Mouse (Mus musculus) kidney, embryonic 15.5 days (tissue): ENCODE data around the gene Atp6v1g2. TPM values are rescaled to one million over a fixed set of nuclear protein-coding genes. Genes with fewer than 3 reads are reported as not detected.

Source experiments
- ATAC-seq: fragments of 200-750 bp; cut with Nextera tagmentation; replicated peaks from 2 replicates; pipeline ENCODE4 v1.8.0; 2017; ENCODE audit warnings: moderate TSS enrichment; ENCODE audit not compliant: low FRiP score
- H3K27ac ChIP-seq: fragments of 300-500 bp; sonication (generic); 2 replicates; pipeline ENCODE4 v1.5.1; 2015; ENCODE audit warnings: mild to moderate bottlenecking, inconsistent platforms
- H3K27me3 ChIP-seq: fragments of 300-500 bp; sonication (generic); 2 replicates; pipeline ENCODE4 v1.6.1; 2015; ENCODE audit warnings: inconsistent platforms
- H3K36me3 ChIP-seq: fragments of 300-500 bp; sonication (generic); 2 replicates; pipeline ENCODE4 v1.6.1; 2015; ENCODE audit warnings: inconsistent platforms
- H3K4me1 ChIP-seq: fragments of 300-500 bp; sonication (generic); 2 replicates; pipeline ENCODE4 v1.6.1; 2015; ENCODE audit warnings: inconsistent platforms
- H3K4me2 ChIP-seq: fragments of 300-500 bp; sonication (generic); 2 replicates; pipeline ENCODE4 v1.6.1; 2015; ENCODE audit warnings: moderate library complexity, mild to moderate bottlenecking, inconsistent platforms
- H3K4me3 ChIP-seq: fragments of 300-500 bp; sonication (generic); replicated peaks from 2 replicates; pipeline ENCODE4 v1.5.1; 2015; ENCODE audit warnings: mild to moderate bottlenecking, inconsistent platforms
- H3K9ac ChIP-seq: fragments of 300-500 bp; sonication (generic); 2 replicates; pipeline ENCODE4 v1.6.1; 2015; ENCODE audit warnings: mild to moderate bottlenecking, inconsistent platforms
- H3K9me3 ChIP-seq: fragments of 300-500 bp; sonication (generic); replicated peaks from 2 replicates; pipeline ENCODE4 v1.6.1; 2016; ENCODE audit warnings: inconsistent platforms
- WGBS: fragments of 180-500 bp; shearing (Covaris S2); methylation state at CpG from one replicate; pipeline ENCODE4 v1.1.7; 2015; ENCODE audit warnings: mixed read lengths; 5-methylcytosine and 5-hydroxymethylcytosine counted together
- polyA plus RNA-seq: library from polyadenylated mRNA; unstranded; fragments of >200 nt; fragmentation: Nextera tagmentation; extraction: Ambion mirVana; gene quantifications from 2 replicates; pipeline ENCODE4 v1.2.1, GENCODE M21; 2015

Atp6v1g2 gene
- polyA plus RNA-seq, 1 experiment from 2014 or later: 6.4 TPM

- Histone ChIP-seq H3K4me2 (no peak overlapping the region), H3K27ac (no peak overlapping the region), H3K36me3 (peaks cover 71% of the 10 kb centered on the region), H3K9me3 (no peaks in the 10 kb centered on the region), H3K9ac (no peak overlapping the region), H3K4me1 (peaks cover 24% of the 10 kb centered on the region), H3K4me3 (no peak overlapping the region), H3K27me3 (peaks cover under 1% of the 10 kb centered on the region; the same call in 1 of the 2 replicates)
- no peak for ATAC-seq
- WGBS: 87% methylated on average over 5 of the region's 5 CpGs
These were observed 18.5 kb downstream of the Atp6v1g2 start for GRCm38 (mm10) chr17:35251981-35252380.

GRCm38 (mm10) chr17:35252619-35253292 lies 19.3 kb downstream of the Atp6v1g2 start:
- WGBS: 80% methylated on average over 18 of the region's 18 CpGs
- ATAC-seq: no peak
- Histone ChIP-seq H3K4me1 (peaks cover 20% of the 10 kb centered on the region), H3K27me3 (peaks cover 3% of the 10 kb centered on the region; the same call in 1 of the 2 replicates), H3K9me3 (no peaks in the 10 kb centered on the region), H3K9ac (no peak overlapping the region), H3K36me3 (peaks cover 63% of the 10 kb centered on the region), H3K4me2 (no peak overlapping the region), H3K4me3 (no peak overlapping the region), H3K27ac (0 out of 2 replicates have a peak overlapping the region, but pooled peaks have one; percentile 3)

GRCm38 (mm10) chr17:35253293-35254093 lies 20.0 kb downstream of the Atp6v1g2 start:
- WGBS: 83% methylated on average over 32 of the region's 32 CpGs
- Histone ChIP-seq H3K36me3 (peaks cover 56% of the 10 kb centered on the region), H3K4me1 (peaks cover 17% of the 10 kb centered on the region), H3K4me2 (no peak overlapping the region), H3K9me3 (no peaks in the 10 kb centered on the region), H3K27ac (0 out of 2 replicates have a peak overlapping the region, but pooled peaks have one; percentile 3), H3K4me3 (no peak overlapping the region), H3K9ac (no peak overlapping the region), H3K27me3 (peaks cover 3% of the 10 kb centered on the region; the same call in 1 of the 2 replicates)
- ATAC-seq: peak; percentile 17; the same call in 1 of the 2 replicates

- Histone ChIP-seq H3K4me3 (no peak overlapping the region), H3K9ac (no peak overlapping the region), H3K27ac (no peak overlapping the region), H3K9me3 (no peaks in the 10 kb centered on the region), H3K4me1 (peaks cover 11% of the 10 kb centered on the region; the same call in 1 of the 2 replicates), H3K36me3 (peaks cover 46% of the 10 kb centered on the region), H3K27me3 (peaks cover 8% of the 10 kb centered on the region; the same call in 1 of the 2 replicates), H3K4me2 (no peak overlapping the region)
- peak; percentile 22; the same call in 1 of the 2 replicates for ATAC-seq
- 51% methylated on average over 11 of the region's 11 CpGs for WGBS
These were observed 21.0 kb downstream of the Atp6v1g2 start for GRCm38 (mm10) chr17:35254241-35255098.

- 75% methylated on average over 3 of the region's 3 CpGs for WGBS
- ATAC-seq: no peak
- Histone ChIP-seq H3K36me3 (peaks cover 38% of the 10 kb centered on the region), H3K4me3 (no peak overlapping the region), H3K4me1 (0 out of 2 replicates have a peak, but pooled peaks cover 5% of the 10 kb centered on the region), H3K9ac (no peak overlapping the region), H3K9me3 (no peaks in the 10 kb centered on the region), H3K4me2 (no peak overlapping the region), H3K27ac (no peak overlapping the region), H3K27me3 (peaks cover 14% of the 10 kb centered on the region; the same call in 1 of the 2 replicates)
These were observed 21.8 kb downstream of the Atp6v1g2 start for GRCm38 (mm10) chr17:35255301-35255700.

GRCm38 (mm10) chr17:35255704-35256103 lies 22.2 kb downstream of the Atp6v1g2 start:
- WGBS: 50% methylated on average over 4 of the region's 4 CpGs
- H3K9me3 ChIP-seq: no peaks in the 10 kb centered on the region
- H3K4me1 ChIP-seq: 0 out of 2 replicates have a peak, but pooled peaks cover 5% of the 10 kb centered on the region
- H3K27me3 ChIP-seq: peaks cover 16% of the 10 kb centered on the region; the same call in 1 of the 2 replicates
- no peak overlapping the region for H3K4me3 ChIP-seq
- no peak overlapping the region for H3K9ac ChIP-seq
- H3K4me2 ChIP-seq: no peak overlapping the region
- no peak for ATAC-seq
- no peak overlapping the region for H3K27ac ChIP-seq
- H3K36me3 ChIP-seq: peaks cover 34% of the 10 kb centered on the region

- Histone ChIP-seq H3K27ac (no peak overlapping the region), H3K9ac (no peak overlapping the region), H3K9me3 (no peaks in the 10 kb centered on the region), H3K36me3 (peaks cover 18% of the 10 kb centered on the region), H3K4me2 (no peak overlapping the region), H3K27me3 (peaks cover 30% of the 10 kb centered on the region), H3K4me1 (peaks cover 6% of the 10 kb centered on the region; the same call in 1 of the 2 replicates), H3K4me3 (no peak overlapping the region)
- no peak for ATAC-seq
- WGBS: 66% methylated on average over 1 of the region's 1 CpGs
These were observed 23.9 kb downstream of the Atp6v1g2 start for GRCm38 (mm10) chr17:35257378-35257777.

- Histone ChIP-seq H3K27ac (no peak overlapping the region), H3K4me3 (peak overlapping the region; percentile 33), H3K9me3 (no peaks in the 10 kb centered on the region), H3K9ac (peak overlapping the region; percentile 29; the same call in 1 of the 2 replicates), H3K36me3 (peaks cover 13% of the 10 kb centered on the region), H3K4me2 (peak overlapping the region; percentile 58), H3K4me1 (peaks cover 12% of the 10 kb centered on the region), H3K27me3 (peaks cover 35% of the 10 kb centered on the region)
- no peak for ATAC-seq
- WGBS: 12% methylated on average over 17 of the region's 17 CpGs
These were observed 24.5 kb downstream of the Atp6v1g2 start for GRCm38 (mm10) chr17:35257824-35258491.

GRCm38 (mm10) chr17:35258492-35259478 lies 25.3 kb downstream of the Atp6v1g2 start:
- no peak for ATAC-seq
- Histone ChIP-seq H3K27me3 (peaks cover 44% of the 10 kb centered on the region), H3K9me3 (no peaks in the 10 kb centered on the region), H3K9ac (no peak overlapping the region), H3K4me2 (peak overlapping the region; percentile 58; the same call in 1 of the 2 replicates), H3K36me3 (peaks cover 4% of the 10 kb centered on the region), H3K27ac (no peak overlapping the region), H3K4me3 (no peak overlapping the region), H3K4me1 (peaks cover 20% of the 10 kb centered on the region)
- WGBS: 51% methylated on average over 14 of the region's 14 CpGs

- Histone ChIP-seq H3K4me3 (no peak overlapping the region), H3K4me1 (peaks cover 21% of the 10 kb centered on the region), H3K27ac (no peak overlapping the region), H3K4me2 (no peak overlapping the region), H3K9ac (no peak overlapping the region), H3K9me3 (no peaks in the 10 kb centered on the region), H3K27me3 (peaks cover 52% of the 10 kb centered on the region), H3K36me3 (no peaks in the 10 kb centered on the region)
- 81% methylated on average over 4 of the region's 4 CpGs for WGBS
- ATAC-seq: no peak
These were observed 26.2 kb downstream of the Atp6v1g2 start for GRCm38 (mm10) chr17:35259621-35260020.
